Mouse (Mus musculus) layer of hippocampus, postnatal 10 days (tissue): ENCODE data around the gene Ndufb3. TPM values are rescaled to one million over a fixed set of nuclear protein-coding genes. Genes with fewer than 3 reads are reported as not detected.
A peak's percentile ranks its signal among the peaks of the same experiment; 100 is the strongest.
"Not testable (repeated sequence)": the region's sequence is repeated elsewhere in the genome, so short reads cannot be mapped to it uniquely, and the experiment has no call there.

Experiments used
- DNase-seq, 2 experiments: peaks; one replicate each; pipeline ENCODE4 v3.0.0; 2021; ENCODE audit warnings: low spot score in 2 of 2
- long read RNA-seq: library from polyadenylated mRNA; stranded (forward); transcript quantifications from one replicate; pipeline ENCODE4 v2.0.0, GENCODE M21; 2023
- total RNA-seq, 2 experiments: library from RNA; stranded (reverse); gene quantifications; 2 replicates each; pipeline ENCODE4 v1.2.3; 2021

Ndufb3 gene
- 100 to 1,000 TPM; 113 to 121 TPM for total RNA-seq
- long read RNA-seq, transcript Ndufb3-201 (3 exons, 763 nt) = major isoform, 111 of 330 reads
- long read RNA-seq, partial matches to known transcripts = 217 of 330 reads
- long read RNA-seq, other reads (novel, unspliced or antisense) = 2 of 330 reads

DNA sequence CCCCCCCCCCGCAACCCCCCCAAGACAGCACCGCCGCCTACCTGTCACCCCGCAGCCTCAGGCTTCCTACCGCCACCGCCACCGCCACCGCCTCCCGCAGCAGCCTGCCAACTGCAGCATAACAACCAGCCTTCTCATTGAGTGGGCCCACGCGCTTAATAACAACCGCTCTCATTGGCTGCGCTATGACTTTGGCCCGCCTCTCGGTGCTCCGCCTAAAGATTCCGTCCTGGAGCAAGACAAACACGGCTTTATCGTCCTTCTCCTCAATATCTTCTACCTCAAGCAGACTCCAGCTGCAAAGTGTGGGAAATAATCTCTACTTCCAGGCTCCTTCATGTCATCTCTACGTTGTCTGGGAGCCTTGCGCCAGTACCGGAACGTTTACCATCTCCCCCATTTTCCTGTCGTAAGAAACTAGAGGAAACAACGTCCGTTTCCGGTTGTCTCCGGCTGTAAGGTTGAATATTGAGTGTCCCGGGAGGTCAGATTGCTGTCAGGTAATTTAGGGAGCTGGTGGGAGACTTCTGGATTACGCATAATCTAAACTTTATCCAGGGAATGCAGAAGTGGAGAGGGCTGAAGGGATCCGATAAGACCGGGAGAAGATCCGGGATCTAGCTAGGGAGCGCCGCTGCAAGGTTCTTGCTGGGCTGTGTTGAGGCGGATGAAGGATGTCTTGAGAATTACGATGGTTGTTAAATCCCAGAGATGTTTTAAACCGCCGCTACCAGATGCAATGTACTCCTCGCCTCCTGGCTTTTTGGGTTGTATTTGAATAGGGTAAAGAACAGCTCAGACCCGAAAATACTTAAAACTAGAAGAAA is at the start of gene Ndufb3, which contains the start of gene Fam126b:
Ndufb3 (plus strand) TSS at position 214 of the 827 bp plus-strand sequence.
Fam126b (minus strand) TSS at position 153 of the 827 bp plus-strand sequence.
- peak; percentile 89 to 92 for DNase-seq

GRCm38 (mm10) chr1:58541386-58541785 is 44.8 kb upstream of the Ndufb3 start:
- DNase-seq = no peak

DNA sequence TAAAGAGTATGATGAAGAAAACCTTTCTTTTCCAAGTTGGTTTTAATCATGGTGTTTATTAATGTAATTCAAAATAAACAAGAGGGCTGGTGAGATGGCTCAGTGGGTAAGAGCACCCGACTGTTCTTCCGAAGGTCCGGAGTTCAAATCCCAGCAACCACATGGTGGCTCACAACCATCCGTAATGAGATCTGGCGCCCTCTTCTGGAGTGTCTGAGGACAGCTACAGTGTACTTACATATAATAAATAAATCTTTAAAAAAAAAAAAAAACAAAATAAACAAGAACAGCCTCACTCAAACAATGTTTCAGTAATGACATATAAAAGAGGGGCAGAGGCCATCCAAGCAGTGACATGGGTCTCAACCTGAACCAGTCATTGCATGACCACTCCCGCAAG is 25.8 kb upstream of the Ndufb3 start:
- DNase-seq = not testable (repeated sequence)

GRCm38 (mm10) chr1:58562455-58562854 is 23.7 kb upstream of the Ndufb3 start:
- peak; percentile 37 to 41 for DNase-seq

DNA sequence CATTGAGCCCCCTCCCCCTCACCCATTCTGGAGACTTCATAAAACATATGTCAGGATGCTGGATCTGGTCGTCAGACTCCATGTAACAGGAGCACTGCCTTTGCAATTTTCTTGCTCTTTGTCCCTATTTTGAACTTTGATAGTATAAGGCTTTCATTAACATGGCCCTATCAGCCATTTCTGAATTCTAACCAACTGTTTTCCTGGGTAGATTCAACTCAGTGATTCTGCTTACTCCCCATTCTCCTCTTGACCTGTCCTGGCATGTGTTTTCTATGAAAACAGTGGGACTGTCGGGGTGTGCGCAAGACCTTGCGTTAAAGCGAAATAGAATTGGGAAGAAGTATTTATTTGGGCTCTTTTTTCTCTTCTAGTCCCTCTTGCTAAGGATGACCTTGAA is 21.2 kb upstream of the Ndufb3 start:
- DNase-seq = no peak

DNA sequence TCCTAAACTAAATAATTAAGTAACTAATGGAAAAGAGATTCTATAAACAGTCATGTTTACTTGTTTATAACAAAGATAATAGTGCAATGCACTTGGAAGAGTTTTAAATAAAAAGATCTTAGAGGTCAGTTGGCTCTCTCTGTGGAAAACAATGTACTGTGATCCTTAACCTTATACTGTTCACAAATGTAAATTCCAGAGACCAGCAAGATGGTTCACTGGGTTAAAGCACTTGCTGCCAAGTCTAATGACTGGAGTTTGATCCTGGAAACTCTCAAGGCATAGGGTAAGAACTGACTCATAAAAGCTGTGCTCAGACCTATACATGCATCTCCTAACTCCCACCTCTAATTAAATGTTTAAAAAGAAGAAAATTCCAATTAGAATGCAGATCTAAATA is 19.6 kb upstream of the Ndufb3 start:
- DNase-seq = no peak

- no peak for DNase-seq
Observed at GRCm38 (mm10) chr1:58568456-58569130, 17.6 kb upstream of the Ndufb3 start.

DNA sequence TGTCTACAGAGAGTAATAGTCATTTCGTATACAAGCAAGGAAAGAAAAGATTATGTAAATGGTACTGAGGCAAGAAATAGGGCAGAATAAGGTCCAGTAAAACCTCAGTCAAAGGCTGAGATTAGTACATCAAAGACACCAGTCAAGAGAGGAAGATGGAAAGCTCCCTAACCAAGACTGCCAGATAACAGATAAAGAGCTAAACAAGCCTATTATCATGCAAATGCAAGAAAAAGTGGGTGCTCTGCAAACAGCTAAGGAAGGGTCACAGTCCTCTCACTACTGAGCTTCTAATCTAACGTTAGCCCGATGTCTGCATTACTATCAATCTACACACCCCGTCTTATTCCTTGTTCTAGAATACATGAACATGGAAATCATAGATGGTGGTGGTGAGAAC is 15.7 kb upstream of the Ndufb3 start:
- DNase-seq = no peak

DNA sequence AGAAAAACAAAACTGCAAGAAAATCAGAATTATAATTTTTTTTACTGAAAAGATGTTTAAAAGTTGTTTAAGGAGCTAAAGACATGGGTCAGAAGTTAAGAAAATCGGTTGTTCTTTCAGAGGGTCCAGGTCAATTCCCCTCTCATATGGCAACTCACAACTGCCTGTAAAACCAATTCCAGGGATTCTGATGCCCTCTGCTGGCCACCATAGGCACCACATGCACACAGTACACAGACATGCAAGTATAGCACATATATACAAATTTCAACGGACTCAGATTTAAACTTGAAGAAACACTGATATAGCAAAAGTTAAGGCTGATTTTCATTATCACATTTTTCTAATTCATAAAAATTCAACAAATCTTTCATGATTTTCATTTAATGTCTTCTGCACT is 7.0 kb upstream of the Ndufb3 start:
- peak; percentile 31 to 41 for DNase-seq

- no peak for DNase-seq
Observed at GRCm38 (mm10) chr1:58582611-58583010, 3.6 kb upstream of the Ndufb3 start.

DNA sequence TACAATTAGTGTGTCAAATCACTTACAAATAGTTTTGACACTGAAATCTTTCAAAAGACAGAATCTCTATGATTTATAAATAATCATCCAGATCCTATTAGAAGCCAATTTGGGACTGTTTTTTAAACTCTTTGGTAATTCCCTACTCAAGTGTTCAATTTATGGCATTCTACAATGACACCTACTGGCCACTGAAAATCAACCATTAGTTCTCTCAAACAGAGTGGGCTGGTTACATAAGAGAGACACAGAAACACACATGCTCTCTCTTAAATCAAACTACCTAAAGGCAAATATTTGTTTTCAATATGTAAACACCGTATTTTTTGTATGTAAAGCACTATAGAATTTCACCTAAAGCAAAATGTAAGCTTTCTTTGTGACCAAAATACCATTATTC is 1.9 kb upstream of the Ndufb3 start:
- DNase-seq = no peak

DNA sequence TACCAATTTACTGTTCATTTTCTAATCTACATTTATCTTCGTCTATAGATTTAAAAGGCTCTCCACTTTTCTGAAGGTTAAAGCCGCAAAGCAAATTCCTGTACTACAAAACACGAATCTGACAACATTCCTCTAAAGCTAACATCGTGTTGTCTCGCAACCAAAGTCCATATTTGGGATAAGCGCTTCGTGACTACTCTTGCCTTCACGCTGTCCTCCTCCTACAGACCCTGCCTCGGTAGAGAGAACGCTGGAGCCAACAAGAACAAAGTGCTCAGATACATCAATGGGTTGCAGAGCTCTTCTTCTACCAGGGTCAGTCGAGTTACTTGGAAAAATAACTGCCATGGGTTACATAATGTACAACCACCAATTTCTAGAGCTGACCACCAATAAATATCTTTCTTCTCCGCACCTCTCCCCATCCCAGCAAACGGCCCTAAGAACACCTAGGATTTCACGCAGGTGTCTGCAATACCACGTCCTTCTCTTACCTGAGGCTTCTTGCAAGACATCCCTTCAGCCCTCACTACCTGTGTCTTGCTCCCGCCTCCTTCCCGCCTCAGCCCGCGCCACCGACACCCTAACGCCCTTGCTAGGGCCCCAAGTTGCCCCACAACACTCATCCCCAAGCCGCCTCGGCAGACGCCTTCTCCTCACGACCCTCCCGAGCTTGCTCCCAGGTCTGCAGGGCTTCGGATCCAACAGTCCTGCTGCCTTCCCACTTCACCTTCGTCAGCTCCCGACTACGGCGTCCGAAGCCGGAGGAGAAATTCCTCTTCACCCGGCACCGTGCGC is 612 bp upstream of the Ndufb3 start:
- DNase-seq = no peak

GRCm38 (mm10) chr1:58587491-58587890 is 1.3 kb downstream of the Ndufb3 start:
- no peak for DNase-seq

GRCm38 (mm10) chr1:58602681-58603080 is 16.5 kb downstream of the Ndufb3 start:
- no peak for DNase-seq

DNA sequence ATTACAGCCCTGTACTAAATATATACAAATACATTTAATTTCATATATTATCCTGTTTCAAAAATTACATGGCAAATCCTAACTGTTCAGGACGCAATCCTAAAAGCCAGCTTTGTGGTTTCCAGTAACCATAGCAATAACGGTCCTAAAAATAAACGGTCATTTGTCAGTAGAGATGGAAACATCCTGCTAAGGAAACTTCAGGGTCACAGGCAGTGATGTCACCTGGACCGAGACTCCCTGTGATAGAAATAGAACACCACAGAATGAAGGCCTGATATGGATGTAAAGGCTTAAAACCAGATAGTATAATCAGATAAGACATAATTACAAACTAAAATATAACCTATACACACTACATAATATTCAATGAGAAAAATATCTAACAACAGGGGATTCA is 17.6 kb downstream of the Ndufb3 start:
- no peak for DNase-seq

DNA sequence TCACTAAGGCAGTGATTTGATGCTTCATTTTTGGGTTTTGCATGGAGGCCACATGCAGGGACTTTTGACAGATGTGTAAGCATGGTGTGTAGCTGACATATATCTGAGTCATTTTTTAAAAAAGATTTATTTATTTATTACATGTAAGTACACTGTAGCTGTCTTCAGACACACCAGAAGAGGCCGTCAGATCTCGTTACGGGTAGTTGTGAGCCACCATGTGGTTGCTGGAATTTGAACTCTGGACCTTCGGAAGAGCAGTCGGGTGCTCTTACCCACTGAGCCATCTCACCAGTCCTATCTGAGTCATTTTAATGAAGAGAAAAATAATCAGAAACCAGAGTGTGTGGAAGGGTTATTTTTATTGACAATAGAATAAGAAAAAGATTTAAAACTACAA is 23.4 kb downstream of the Ndufb3 start:
- not testable (repeated sequence) for DNase-seq

DNA sequence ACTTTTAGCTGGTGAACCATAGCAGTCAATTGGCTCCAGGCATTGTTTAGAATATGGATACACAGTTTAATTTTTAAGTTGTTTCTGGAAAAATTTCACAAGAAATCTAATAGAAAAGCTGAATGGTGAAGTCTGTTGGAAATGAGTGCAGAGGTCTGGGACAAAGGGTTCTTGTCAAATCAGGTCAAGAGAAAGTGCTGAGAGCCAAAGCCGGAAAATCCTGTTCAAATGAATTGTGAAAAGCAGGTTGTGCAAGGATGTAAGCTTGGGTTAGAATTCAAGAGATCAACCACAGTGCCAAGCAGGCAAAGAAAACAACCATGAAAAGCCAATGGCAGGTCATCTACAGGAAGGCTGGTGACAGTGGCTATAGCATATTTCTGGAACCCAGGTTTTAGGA is 24.0 kb downstream of the Ndufb3 start:
- no peak for DNase-seq

- DNase-seq = no peak
Observed at GRCm38 (mm10) chr1:58610611-58611010, 24.4 kb downstream of the Ndufb3 start.

DNA sequence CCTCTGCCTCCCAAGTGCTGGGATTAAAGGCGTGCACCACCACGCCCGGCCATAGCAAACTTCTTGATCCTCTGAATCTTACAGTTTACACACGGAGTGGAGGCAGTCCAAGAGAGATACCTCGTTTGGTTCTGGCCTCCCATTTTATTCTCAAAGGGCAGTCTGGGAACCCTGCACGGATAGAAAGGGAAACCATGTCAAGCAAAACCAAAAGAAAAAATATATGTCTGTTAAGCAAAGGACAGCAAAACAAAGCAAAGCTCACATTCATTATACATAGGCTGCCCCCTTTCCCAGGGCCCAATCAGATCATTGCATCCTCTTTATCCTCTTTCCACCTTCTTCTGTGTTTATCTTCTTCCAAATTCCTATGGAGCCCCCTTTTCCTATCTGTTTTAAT is 27.6 kb downstream of the Ndufb3 start:
- DNase-seq = peak in 1 of 2 experiments; percentile 37

- no peak for DNase-seq
Observed at GRCm38 (mm10) chr1:58614424-58614823, 28.2 kb downstream of the Ndufb3 start.

DNA sequence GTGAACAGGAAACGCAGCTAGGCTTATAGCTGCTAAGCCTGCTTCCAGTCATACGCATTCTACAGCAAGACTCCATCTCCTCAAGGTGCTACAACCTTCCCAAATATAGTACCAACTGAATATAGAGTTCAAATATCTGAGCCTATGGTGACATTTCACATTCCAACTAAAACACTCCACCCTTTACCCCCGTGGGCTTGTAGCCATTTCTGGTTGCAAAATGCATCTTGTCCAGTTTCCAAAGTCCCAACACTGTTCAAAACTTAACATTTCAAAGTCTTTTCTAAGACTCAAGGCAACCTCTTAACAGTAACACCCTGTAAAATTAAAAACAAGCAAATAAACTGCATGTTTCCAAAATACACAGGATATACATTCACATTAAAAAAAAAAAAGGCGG is 29.0 kb downstream of the Ndufb3 start:
- DNase-seq = no peak
